In the genomic region with DNA sequence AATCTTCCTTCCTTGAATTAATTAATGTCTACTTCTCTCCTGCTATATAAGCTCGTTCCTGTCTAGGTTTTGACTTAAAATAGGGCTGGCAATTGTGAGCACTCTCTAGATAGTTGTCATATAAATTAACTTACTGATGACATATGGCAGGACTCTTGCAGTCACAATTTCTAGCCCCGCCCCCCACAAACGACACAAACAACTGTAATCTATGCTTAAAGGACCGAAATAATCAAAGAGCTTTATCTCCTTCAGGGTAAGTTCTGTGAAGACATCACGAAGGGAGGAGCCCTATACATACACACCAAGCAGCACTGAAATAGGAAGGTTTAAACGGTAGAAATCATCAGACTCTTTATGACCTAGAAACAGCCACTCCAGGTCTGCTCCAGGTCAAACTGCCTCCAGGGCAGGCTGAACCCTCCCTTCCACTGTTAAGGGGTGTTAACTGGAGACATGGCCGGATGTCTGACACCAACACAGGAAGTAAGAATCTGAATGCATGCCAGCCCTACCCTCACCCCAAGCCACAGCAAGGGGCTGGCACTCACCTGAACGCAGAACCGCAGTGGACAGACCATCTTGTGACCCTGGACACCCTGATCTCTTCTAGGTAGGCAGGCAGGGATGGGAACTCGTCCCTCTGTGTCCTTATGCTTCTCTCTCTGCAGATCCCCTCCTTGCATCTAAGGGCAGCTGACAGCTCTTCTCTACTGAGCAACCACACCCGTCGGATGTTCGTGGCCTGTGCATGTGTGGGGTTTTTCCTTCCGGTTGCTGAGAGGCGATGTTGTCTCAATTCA, we compare ENCODE assay signal across 8 mouse cellular contexts. TPM values are rescaled to one million over a fixed set of nuclear protein-coding genes. Genes with fewer than 3 reads are reported as not detected.
A peak's percentile ranks its signal among the peaks of the same experiment; 100 is the strongest.
DNase-seq lines count a peak whose midpoint lies in the region; ATAC-seq and TF ChIP-seq lines count a peak whose summit lies in the region.

A gene (minus strand): TSS at position 757 of the 803 bp plus-strand sequence.

- H3K4me1 ChIP-seq in midbrain, embryonic 10.5 days: peaks cover 14% of the 10 kb centered on the region
- no peaks in the 10 kb centered on the region for H3K4me1 ChIP-seq in midbrain, postnatal 0 days (ENCODE audit: insufficient read depth, low read length)
- peaks cover 4% of the 10 kb centered on the region; the same call in 1 of the 2 replicates for H3K4me1 ChIP-seq in heart, embryonic 11.5 days (ENCODE audit: control insufficient read depth, insufficient read depth, low read length)

- no peak within 1 kb of the TSS for H3K9ac ChIP-seq in midbrain, postnatal 0 days (replicated peaks; ENCODE audit: low read length, poor library complexity, severe bottlenecking)
- no peak within 1 kb of the TSS for H3K9ac ChIP-seq in heart, embryonic 11.5 days (ENCODE audit: low read depth, low read length)

- ATAC-seq in midbrain, postnatal 0 days (ENCODE audit: low FRiP score): no peak
- ATAC-seq in heart, embryonic 11.5 days (replicated peaks; ENCODE audit: insufficient number of reproducible peaks, low FRiP score, low TSS enrichment): no peak
- peak; percentile 77 for ATAC-seq in neutrophil, adult 5-6 weeks (ENCODE audit: extremely low read depth, insufficient number of reproducible peaks, low FRiP score, poor library complexity, severe bottlenecking)

- no peaks in the 10 kb centered on the region for H3K36me3 ChIP-seq in midbrain, embryonic 10.5 days
- H3K36me3 ChIP-seq in midbrain, postnatal 0 days (ENCODE audit: insufficient read depth, low read length): no peaks in the 10 kb centered on the region
- no peaks in the 10 kb centered on the region for H3K36me3 ChIP-seq in heart, embryonic 11.5 days (ENCODE audit: control insufficient read depth, insufficient read depth, low read length)

- H3K4me3 ChIP-seq in midbrain, embryonic 10.5 days: no peak within 1 kb of the TSS
- no peak within 1 kb of the TSS for H3K4me3 ChIP-seq in midbrain, postnatal 0 days (ENCODE audit: low read depth, low read length)
- H3K4me3 ChIP-seq in heart, embryonic 11.5 days (ENCODE audit: low read depth, low read length): no peak within 1 kb of the TSS

- no peaks in the 10 kb centered on the region for H3K9me3 ChIP-seq in midbrain, embryonic 10.5 days (replicated peaks)
- H3K9me3 ChIP-seq in midbrain, postnatal 0 days (ENCODE audit: low read length): no peaks in the 10 kb centered on the region
- no peaks in the 10 kb centered on the region for H3K9me3 ChIP-seq in heart, embryonic 11.5 days (replicated peaks; ENCODE audit: control insufficient read depth, low read length)

- no peak within 1 kb of the TSS for H3K27ac ChIP-seq in midbrain, embryonic 10.5 days (replicated peaks)
- H3K27ac ChIP-seq in midbrain, postnatal 0 days (ENCODE audit: low read depth, low read length): no peak within 1 kb of the TSS
- H3K27ac ChIP-seq in heart, embryonic 11.5 days (ENCODE audit: low read depth, low read length): no peak within 1 kb of the TSS

- DNase-seq in midbrain, embryonic 10.5 days (ENCODE audit: low spot score): no peak
- DNase-seq in midbrain, postnatal 0 days (ENCODE audit: low spot score): no peak
- DNase-seq in kidney, adult 9 months: peak; percentile 65
- DNase-seq in lung, adult 18-20 months: peak; percentile 80 to 81
- no peak for DNase-seq in cerebellum, postnatal 14 days
- no peak for DNase-seq in adipocyte (ENCODE audit: low spot score)

- H3K27me3 ChIP-seq in midbrain, embryonic 10.5 days (ENCODE audit: low read depth, poor library complexity, severe bottlenecking): peaks cover 18% of the 10 kb centered on the region; the same call in 1 of the 2 replicates
- no peaks in the 10 kb centered on the region for H3K27me3 ChIP-seq in midbrain, postnatal 0 days (ENCODE audit: insufficient read depth, low read length)
- H3K27me3 ChIP-seq in heart, embryonic 11.5 days (ENCODE audit: control insufficient read depth, insufficient read depth, low read length): 0 out of 2 replicates have a peak, but pooled peaks cover 3% of the 10 kb centered on the region

- 85% methylated on average over 15 of the region's 15 CpGs for WGBS in midbrain, embryonic 10.5 days
- 76% methylated on average over 15 of the region's 15 CpGs for WGBS in midbrain, postnatal 0 days
- WGBS in heart, embryonic 11.5 days (ENCODE audit: insufficient replicate concordance): 60% methylated on average over 15 of the region's 15 CpGs

- no peak for TF ChIP-seq CTCF in midbrain, postnatal 0 days (IDR thresholded peaks at IDR 0.05)

- no peak within 1 kb of the TSS for H3K4me2 ChIP-seq in midbrain, postnatal 0 days (ENCODE audit: low read depth, low read length, poor library complexity, severe bottlenecking)
- H3K4me2 ChIP-seq in heart, embryonic 11.5 days: no peak within 1 kb of the TSS

RNA-seq across cellular contexts. Expression of the gene that starts here (rescaled TPM):
- 17.4 and 18.9 TPM in 2 replicates for polyA plus RNA-seq in midbrain, embryonic 10.5 days (2016; fragmentation: Nextera tagmentation; extraction: Ambion mirVana)
- total RNA-seq in midbrain, postnatal 0 days (2014; rRNA removed): 19.7 and 20.8 TPM in 2 replicates
- 7.8 and 8.2 TPM in 2 replicates for polyA plus RNA-seq in midbrain, postnatal 0 days (2015; fragmentation: Nextera tagmentation; extraction: Ambion mirVana)
- polyA plus RNA-seq in heart, embryonic 11.5 days (2014; fragmentation: Nextera tagmentation; extraction: Ambion mirVana): 19.2 and 22.3 TPM in 2 replicates
- total RNA-seq in neutrophil, adult 5-6 weeks (2017): 234 and 288 TPM in 2 replicates

Comparison
In these comparisons a context has a peak if more than half of its experiments do, and no peak if none do; other contexts are left out.
1. RNA of the gene that starts here (total RNA-seq): 234 to 288 TPM in neutrophil, adult 5-6 weeks; 19.7 to 20.8 TPM in midbrain, postnatal 0 days; every median in the first group is over 10 times any median in the second.
2. DNase-seq: peak in kidney, adult 9 months (single experiment) and lung, adult 18-20 months (2 of 2); none in midbrain, embryonic 10.5 days (single experiment), midbrain, postnatal 0 days (single experiment), cerebellum, postnatal 14 days (0 of 2) and adipocyte (single experiment).